Mouse (Mus musculus): ENCODE data around the gene Ncl.
A peak's percentile ranks its signal among the peaks of the same experiment; 100 is the strongest.

Gene Ncl

GRCm38 (mm10) chr1:86358906-86359797 lies at the start of gene Ncl:
Ncl (minus strand) TSS chr1:86359400.
- peak; percentile 95 to 96 for DNase-seq (ENCODE audit: low spot score in 2 of 2)

- no peak for DNase-seq (ENCODE audit: low spot score in 2 of 2)
These were observed 49.3 kb upstream of the Ncl start for GRCm38 (mm10) chr1:86408515-86408914.

GRCm38 (mm10) chr1:86406914-86407313 lies 47.7 kb upstream of the Ncl start:
- no peak for DNase-seq (ENCODE audit: low spot score in 2 of 2)

- no peak for DNase-seq (ENCODE audit: low spot score in 2 of 2)
These were observed 47.1 kb upstream of the Ncl start for GRCm38 (mm10) chr1:86406313-86406712.

GRCm38 (mm10) chr1:86404834-86405233 lies 45.6 kb upstream of the Ncl start:
- no peak for DNase-seq (ENCODE audit: low spot score in 2 of 2)

- DNase-seq (ENCODE audit: low spot score in 2 of 2): no peak
These were observed 41.0 kb upstream of the Ncl start for GRCm38 (mm10) chr1:86400096-86400754.

GRCm38 (mm10) chr1:86399322-86399721 lies 40.1 kb upstream of the Ncl start:
- DNase-seq (ENCODE audit: low spot score in 2 of 2): no peak

GRCm38 (mm10) chr1:86398222-86398621 lies 39.0 kb upstream of the Ncl start:
- no peak for DNase-seq (ENCODE audit: low spot score in 2 of 2)

- no peak for DNase-seq (ENCODE audit: low spot score in 2 of 2)
These were observed 38.4 kb upstream of the Ncl start for GRCm38 (mm10) chr1:86397621-86398020.

GRCm38 (mm10) chr1:86395897-86396296 lies 36.7 kb upstream of the Ncl start:
- DNase-seq (ENCODE audit: low spot score in 2 of 2): no peak

- no peak for DNase-seq (ENCODE audit: low spot score in 2 of 2)
These were observed 35.0 kb upstream of the Ncl start for GRCm38 (mm10) chr1:86394246-86394645.

- no peak for DNase-seq (ENCODE audit: low spot score in 2 of 2)
These were observed 34.0 kb upstream of the Ncl start for GRCm38 (mm10) chr1:86393219-86393618.

GRCm38 (mm10) chr1:86391425-86391824 lies 32.2 kb upstream of the Ncl start:
- DNase-seq (ENCODE audit: low spot score in 2 of 2): no peak

- DNase-seq (ENCODE audit: low spot score in 2 of 2): peak; percentile 70 to 79
These were observed 30.0 kb upstream of the Ncl start for GRCm38 (mm10) chr1:86389230-86389629.

- peak in 1 of 2 experiments; percentile 26 for DNase-seq (ENCODE audit: low spot score in 2 of 2)
These were observed 21.8 kb upstream of the Ncl start for GRCm38 (mm10) chr1:86381027-86381426.

- DNase-seq (ENCODE audit: low spot score in 2 of 2): peak; percentile 25 to 44
These were observed 20.0 kb upstream of the Ncl start for GRCm38 (mm10) chr1:86379161-86379569.

- DNase-seq (ENCODE audit: low spot score in 2 of 2): peak in 1 of 2 experiments; percentile 18
These were observed 19.5 kb upstream of the Ncl start for GRCm38 (mm10) chr1:86378662-86379061.

GRCm38 (mm10) chr1:86376354-86376753 lies 17.2 kb upstream of the Ncl start:
- no peak for DNase-seq (ENCODE audit: low spot score in 2 of 2)

GRCm38 (mm10) chr1:86371997-86372396 lies 12.8 kb upstream of the Ncl start:
- peak; percentile 49 to 58 for DNase-seq (ENCODE audit: low spot score in 2 of 2)

GRCm38 (mm10) chr1:86368086-86368485 lies 8.9 kb upstream of the Ncl start:
- DNase-seq (ENCODE audit: low spot score in 2 of 2): no peak

GRCm38 (mm10) chr1:86363671-86364070 lies 4.5 kb upstream of the Ncl start:
- no peak for DNase-seq (ENCODE audit: low spot score in 2 of 2)

GRCm38 (mm10) chr1:86361852-86362615 lies 2.8 kb upstream of the Ncl start:
- DNase-seq (ENCODE audit: low spot score in 2 of 2): no peak
